Mouse (Mus musculus): ENCODE results near the gene Brinp2. TPM values are rescaled to one million over a fixed set of nuclear protein-coding genes. Genes with fewer than 3 reads are reported as not detected.

Brinp2 gene
- total RNA-seq, 2 experiments from 2014 or later: 0.38 to 1.1 TPM

DNA sequence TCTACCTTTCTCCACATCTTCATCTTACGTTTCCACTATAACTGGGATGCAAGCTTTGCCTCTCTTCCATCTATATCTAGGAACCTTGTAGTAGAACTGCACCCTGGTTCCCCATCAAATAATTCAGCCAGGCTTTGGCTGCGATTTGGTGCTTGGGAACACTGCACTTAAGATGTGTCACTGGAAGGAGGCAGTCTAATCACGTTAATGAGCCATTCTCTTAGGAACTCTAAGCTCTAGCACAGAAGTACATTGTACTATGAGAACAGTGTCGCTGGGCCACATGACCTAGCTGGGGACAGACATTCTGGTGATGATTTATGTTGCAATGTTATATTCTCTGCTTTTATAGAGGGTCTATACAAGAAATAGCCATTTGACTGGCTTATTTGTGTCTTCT is 117.4 kb downstream of the Brinp2 start:
- DNase-seq: no peak
- Histone ChIP-seq H3K27ac (no peak overlapping the region), H3K4me3 (no peak overlapping the region)
- TF ChIP-seq CTCF (IDR thresholded peaks at IDR 0.05): no peak
- intact Hi-C loops (cut with DNase I): no loop called here

DNA sequence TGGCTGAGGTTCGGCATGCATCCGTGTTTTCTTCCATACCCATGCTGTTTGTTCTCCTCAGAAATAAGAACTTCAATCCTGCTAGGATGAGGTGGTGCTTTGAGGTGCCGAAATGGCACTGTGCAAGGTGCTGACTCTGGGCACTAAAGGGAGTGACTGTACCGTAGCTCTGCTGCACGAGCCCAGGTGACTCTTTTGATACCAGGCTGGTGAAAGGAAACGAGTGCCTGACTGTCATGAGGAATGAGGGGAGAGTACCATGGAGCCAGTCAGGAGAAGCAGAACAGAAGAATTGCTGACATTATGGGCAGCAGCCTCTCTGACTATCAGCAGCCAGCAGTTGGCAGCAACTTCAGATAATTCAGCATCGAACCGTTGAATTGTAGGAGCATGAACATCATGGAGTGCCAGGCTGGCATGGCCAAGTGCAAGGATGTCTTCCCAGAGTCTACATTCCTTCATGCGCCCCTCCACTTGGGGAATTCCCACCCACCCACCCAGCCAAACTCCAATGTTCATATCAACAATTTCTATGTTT is 127.4 kb downstream of the Brinp2 start:
- TF ChIP-seq CTCF (IDR thresholded peaks at IDR 0.05): no peak
- no peak overlapping the region for H3K27ac ChIP-seq
- no peak overlapping the region for H3K4me3 ChIP-seq
- DNase-seq: no peak
- intact Hi-C loops (cut with DNase I): no loop called here

DNA sequence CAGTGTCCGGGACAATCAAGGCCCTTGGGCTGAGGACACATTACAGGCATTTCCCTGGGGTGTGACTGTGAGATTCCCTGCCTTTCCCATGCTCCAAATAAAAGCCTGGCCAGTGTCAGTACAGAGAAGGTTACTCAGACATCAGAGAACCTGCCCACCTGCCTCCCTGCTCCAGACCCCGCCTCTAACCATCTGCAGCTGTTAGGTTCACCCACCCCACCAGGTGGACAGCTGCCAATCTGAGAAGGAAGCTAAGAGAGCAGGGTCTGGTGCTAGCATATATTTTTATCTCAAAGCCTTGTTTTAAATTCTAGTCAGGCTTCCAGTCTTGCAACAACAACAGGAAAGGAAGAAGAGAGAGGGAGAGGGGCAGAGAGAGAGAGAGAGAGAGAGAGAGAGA is 128.9 kb downstream of the Brinp2 start:
- intact Hi-C loops (cut with DNase I): no loop called here
- TF ChIP-seq CTCF (IDR thresholded peaks at IDR 0.05): no peak
- DNase-seq: no peak
- no peak overlapping the region for H3K4me3 ChIP-seq
- H3K27ac ChIP-seq: no peak overlapping the region

DNA sequence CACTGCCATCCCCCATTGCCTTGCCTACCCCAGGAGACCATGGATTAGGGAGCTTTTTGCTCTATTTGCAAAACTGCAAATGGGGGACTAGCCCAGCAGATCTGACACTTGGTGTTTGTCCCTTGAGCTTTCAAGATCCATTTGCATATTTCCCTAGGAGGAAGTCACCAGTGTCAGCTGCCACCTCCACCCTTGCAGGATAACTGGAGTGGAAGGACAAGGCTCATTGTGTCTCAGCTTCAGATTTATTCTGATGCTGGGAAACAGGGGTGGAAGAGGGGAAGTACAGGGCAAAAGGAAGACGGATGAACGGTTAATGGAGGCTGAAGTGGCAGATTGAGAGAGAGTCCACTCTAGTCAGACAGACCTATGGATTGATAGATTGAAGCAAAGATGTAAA is 129.4 kb downstream of the Brinp2 start:
- no peak for DNase-seq
- no peak for TF ChIP-seq CTCF (IDR thresholded peaks at IDR 0.05)
- no peak overlapping the region for H3K27ac ChIP-seq
- no peak overlapping the region for H3K4me3 ChIP-seq
- intact Hi-C loops (cut with DNase I): no loop called here

GRCm38 (mm10) chr1:158221048-158221447 is 135.1 kb downstream of the Brinp2 start:
- no peak for TF ChIP-seq CTCF (IDR thresholded peaks at IDR 0.05)
- DNase-seq: no peak
- intact Hi-C loops (cut with DNase I): no loop called here
- Histone ChIP-seq H3K27ac (no peak overlapping the region), H3K4me3 (no peak overlapping the region)

- intact Hi-C loops (cut with DNase I): no loop called here
- H3K4me3 ChIP-seq: no peak overlapping the region
- no peak for DNase-seq
- no peak for TF ChIP-seq CTCF (IDR thresholded peaks at IDR 0.05)
- H3K27ac ChIP-seq: no peak overlapping the region
These were observed 136.0 kb downstream of the Brinp2 start for GRCm38 (mm10) chr1:158220148-158220547.

GRCm38 (mm10) chr1:158218750-158219149 is 137.4 kb downstream of the Brinp2 start:
- H3K27ac ChIP-seq: no peak overlapping the region
- TF ChIP-seq CTCF (IDR thresholded peaks at IDR 0.05): no peak
- intact Hi-C loops (cut with DNase I): no loop called here
- no peak for DNase-seq
- H3K4me3 ChIP-seq: no peak overlapping the region

DNA sequence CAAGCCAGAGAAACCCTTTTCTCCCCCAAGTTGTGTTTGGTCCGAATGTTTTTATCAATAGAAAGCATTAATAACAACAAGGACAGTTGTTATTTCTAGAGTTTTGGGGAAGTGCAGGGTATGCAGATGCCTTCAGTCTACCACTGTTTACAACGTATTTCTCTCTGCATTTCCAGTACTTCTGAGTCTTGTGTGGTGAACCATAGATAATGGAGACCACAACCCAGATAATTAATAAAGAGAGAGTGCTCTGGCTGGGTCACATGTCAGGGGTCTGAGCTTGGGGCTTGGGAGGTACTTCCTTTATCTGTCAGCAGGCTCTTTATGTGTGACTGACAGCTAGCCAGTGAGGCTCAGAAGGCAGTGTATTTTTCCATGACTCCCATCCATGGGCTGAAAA is 137.8 kb downstream of the Brinp2 start:
- H3K4me3 ChIP-seq: no peak overlapping the region
- intact Hi-C loops (cut with DNase I): no loop called here
- no peak for DNase-seq
- no peak overlapping the region for H3K27ac ChIP-seq
- no peak for TF ChIP-seq CTCF (IDR thresholded peaks at IDR 0.05)

- TF ChIP-seq CTCF (IDR thresholded peaks at IDR 0.05): no peak
- Histone ChIP-seq H3K27ac (no peak overlapping the region), H3K4me3 (no peak overlapping the region)
- intact Hi-C loops (cut with DNase I): no loop called here
- no peak for DNase-seq
These were observed 140.5 kb downstream of the Brinp2 start for GRCm38 (mm10) chr1:158215581-158215980.

DNA sequence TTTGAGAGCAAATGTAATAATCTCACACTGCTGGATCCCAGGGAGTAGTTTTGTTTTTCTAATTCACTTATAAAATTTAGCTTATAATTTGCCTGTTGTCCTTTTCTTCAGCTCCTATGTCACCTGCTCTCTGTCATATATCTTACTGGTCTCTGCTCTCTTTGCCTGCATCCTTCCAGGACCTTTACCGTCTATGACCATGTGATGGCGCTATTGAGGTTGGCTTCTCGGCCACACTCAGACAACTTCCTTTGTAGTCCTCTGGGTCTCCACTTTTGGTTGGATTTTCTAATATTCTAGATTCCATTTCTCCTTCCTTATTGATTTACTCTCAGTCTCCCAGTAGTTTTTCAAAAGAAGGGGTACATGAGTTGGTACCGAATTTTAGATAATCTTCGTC is 141.4 kb downstream of the Brinp2 start:
- no peak overlapping the region for H3K27ac ChIP-seq
- H3K4me3 ChIP-seq: no peak overlapping the region
- DNase-seq: no peak
- peak; percentile 44 for TF ChIP-seq CTCF (IDR thresholded peaks at IDR 0.05)
- intact Hi-C loops (cut with DNase I): no loop called here

DNA sequence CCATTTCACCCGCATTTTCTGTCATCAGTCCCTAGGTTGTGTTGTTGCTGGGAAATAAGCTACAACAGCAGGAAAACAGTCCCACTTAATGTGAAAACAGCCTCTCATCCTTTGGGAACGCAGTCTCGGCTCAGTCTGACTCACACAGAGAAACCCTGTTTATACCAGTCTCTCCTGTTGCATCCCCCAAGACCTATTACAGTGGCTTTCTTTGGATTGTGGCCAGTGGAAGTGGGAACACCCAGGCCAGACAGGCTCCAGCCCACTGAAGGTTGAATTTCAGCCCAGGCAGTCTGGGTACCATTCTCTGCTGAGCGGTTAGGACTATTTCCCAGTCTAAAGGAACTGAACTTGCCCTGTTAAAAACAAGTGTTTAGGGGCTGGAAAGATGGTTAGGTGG is 142.4 kb downstream of the Brinp2 start:
- DNase-seq: no peak
- intact Hi-C loops (cut with DNase I): no loop called here
- no peak overlapping the region for H3K27ac ChIP-seq
- no peak for TF ChIP-seq CTCF (IDR thresholded peaks at IDR 0.05)
- H3K4me3 ChIP-seq: no peak overlapping the region

DNA sequence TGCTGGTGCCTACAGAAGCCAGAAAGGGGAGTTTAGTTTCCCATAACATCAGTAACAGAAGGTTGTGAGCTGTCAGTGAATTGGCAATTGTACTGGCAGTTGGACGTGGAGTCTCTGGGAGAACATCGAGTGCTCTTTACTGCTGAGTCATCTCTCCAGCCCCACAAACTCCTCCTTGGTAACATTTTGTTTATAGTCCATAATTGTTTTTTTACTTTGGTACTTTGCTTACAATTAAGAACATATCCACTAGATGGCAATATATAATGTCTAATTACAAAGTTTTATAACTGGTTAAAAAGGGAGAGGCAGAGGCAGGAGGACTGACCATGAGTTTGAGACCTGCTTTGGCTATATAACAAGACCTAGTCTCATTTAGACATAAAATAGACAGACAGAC is 148.5 kb downstream of the Brinp2 start:
- Histone ChIP-seq H3K4me3 (no peak overlapping the region), H3K27ac (no peak overlapping the region)
- TF ChIP-seq CTCF (IDR thresholded peaks at IDR 0.05): no peak
- DNase-seq: no peak
- intact Hi-C loops (cut with DNase I): no loop called here

GRCm38 (mm10) chr1:158202932-158203331 is 153.2 kb downstream of the Brinp2 start:
- TF ChIP-seq CTCF (IDR thresholded peaks at IDR 0.05): no peak
- no peak overlapping the region for H3K4me3 ChIP-seq
- no peak for DNase-seq
- no peak overlapping the region for H3K27ac ChIP-seq
- intact Hi-C loops (cut with DNase I): no loop called here

Other genes starting within 250 kb of the Brinp2 start
- gene Astn1, start 5.9 kb upstream of the Brinp2 start, total RNA-seq (2021): under 1 TPM; 0.25 to 0.33 TPM

All from gastrocnemius, adult 2 months (tissue).